In the genomic region with DNA sequence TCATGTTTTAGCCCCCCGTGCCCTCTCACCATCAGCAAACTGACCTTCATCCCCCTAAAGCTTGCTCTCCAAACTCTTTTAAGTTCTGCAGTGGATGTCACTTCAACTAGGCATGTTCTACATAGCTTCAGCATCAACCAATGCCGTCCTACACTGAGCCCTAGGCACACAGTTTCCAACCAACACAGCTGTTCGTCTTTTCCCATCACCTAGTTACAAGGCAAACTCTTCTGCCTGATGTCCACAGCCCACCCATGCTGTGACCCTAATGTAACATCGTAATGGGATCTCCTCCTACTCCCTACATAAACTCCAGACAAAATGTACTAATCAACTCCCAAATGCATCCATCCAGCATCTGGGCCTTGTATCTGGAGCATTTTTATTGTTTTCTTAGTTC, we compare ENCODE assay signal across 24 mouse cellular contexts.
DNase-seq lines count a peak whose midpoint lies in the region; ATAC-seq and TF ChIP-seq lines count a peak whose summit lies in the region.
"Had no signal": no experiment of that assay in that cellular context is flagged by ENCODE, and none has a peak within 500 bp of the region (broad histone marks: within the 10 kb centered on the region; RNA-seq: fewer than 3 reads in every experiment).

No protein-coding gene starts in this region.

- intact Hi-C loops in heart, adult 2 months (cut with DNase I): no loop called here

- no peak overlapping the region for H3K4me2 ChIP-seq in lung, embryonic 14.5 days
- H3K4me2 ChIP-seq in lung, postnatal 0 days (replicated peaks; ENCODE audit: low read depth, low read length): no peak overlapping the region
- H3K4me2 ChIP-seq: forebrain, embryonic 13.5 days; heart, embryonic 13.5 days; hindbrain, embryonic 12.5 days; hindbrain, embryonic 15.5 days had no signal

- peak; percentile 13 for DNase-seq in heart, embryonic 10.5 days (ENCODE audit: low spot score)
- DNase-seq in heart, adult 2 months: no peak
- peak; percentile 87 for DNase-seq in lung, embryonic 14.5 days
- DNase-seq in lung, adult 18-20 months: no peak
- DNase-seq in lung, postnatal 0 days (ENCODE audit: low spot score): peak; percentile 40
- no peak for DNase-seq in lung, adult 2 months
- no peak for DNase-seq in thymus, postnatal 25 days
- DNase-seq: adrenal gland, postnatal 10 days; adrenal gland, postnatal 36 days; B cell, adult 2 months; cerebellum, adult 18-20 months; cerebellum, adult 9-10 months; cerebellum, postnatal 14 days; gastrocnemius, postnatal 10 days; gastrocnemius, postnatal 36 days had no signal

- ATAC-seq in lung, embryonic 14.5 days (ENCODE audit: insufficient read depth): peak; percentile 93
- peak; percentile 71 for ATAC-seq in lung, postnatal 0 days
- ATAC-seq: forebrain, embryonic 13.5 days; forebrain, embryonic 16.5 days; Patski had no signal

- no peaks in the 10 kb centered on the region; the same call in 1 of the 2 replicates for H3K4me1 ChIP-seq in heart, embryonic 10.5 days
- H3K4me1 ChIP-seq in heart, adult 2 months (ENCODE audit: control insufficient read depth, insufficient read depth, low read length): peaks cover 1% of the 10 kb centered on the region
- 0 out of 2 replicates have a peak, but pooled peaks cover 3% of the 10 kb centered on the region for H3K4me1 ChIP-seq in lung, embryonic 14.5 days (ENCODE audit: insufficient read depth)
- no peaks in the 10 kb centered on the region for H3K4me1 ChIP-seq in lung, postnatal 0 days (ENCODE audit: insufficient read depth, low read depth, low read length)
- H3K4me1 ChIP-seq in lung, adult 2 months (ENCODE audit: control insufficient read depth, insufficient read depth, low read length): no peaks in the 10 kb centered on the region
- H3K4me1 ChIP-seq: forebrain, embryonic 13.5 days; hindbrain, embryonic 12.5 days; hindbrain, embryonic 15.5 days had no signal

- no peak for TF ChIP-seq EP300 in heart, adult 2 months (IDR thresholded peaks at IDR 0.05; ENCODE audit: insufficient read depth, low read depth, low read length)
- TF ChIP-seq EP300 in lung, postnatal 0 days (IDR thresholded peaks at IDR 0.05): no peak

- TF ChIP-seq POLR2A in heart, adult 2 months (IDR thresholded peaks at IDR 0.05; ENCODE audit: insufficient read depth, low read depth, low read length): no peak
- no peak for TF ChIP-seq POLR2A in lung, adult 2 months (IDR thresholded peaks at IDR 0.05; ENCODE audit: borderline replicate concordance, extremely low read depth, low read depth, low read length)

- no peak overlapping the region for H3K9ac ChIP-seq in heart, adult 2 months (ENCODE audit: low read depth, low read length)
- no peak overlapping the region for H3K9ac ChIP-seq in lung, embryonic 14.5 days
- no peak overlapping the region for H3K9ac ChIP-seq in lung, postnatal 0 days (replicated peaks; ENCODE audit: low read depth)
- H3K9ac ChIP-seq: forebrain, embryonic 13.5 days; heart, embryonic 13.5 days; hindbrain, embryonic 12.5 days; hindbrain, embryonic 15.5 days had no signal

- WGBS in heart, embryonic 10.5 days: 64% methylated on average over 4 of the region's 4 CpGs
- WGBS in heart, adult 2 months: 71% methylated on average over 4 of the region's 4 CpGs
- WGBS in lung, embryonic 14.5 days: 25% methylated on average over 4 of the region's 4 CpGs
- 43% methylated on average over 4 of the region's 4 CpGs for WGBS in lung, postnatal 0 days
- WGBS in lung, adult 2 months: 54% methylated on average over 4 of the region's 4 CpGs

- H3K4me3 ChIP-seq in heart, embryonic 10.5 days: no peak overlapping the region
- no peak overlapping the region for H3K4me3 ChIP-seq in heart, adult 2 months
- H3K4me3 ChIP-seq in lung, embryonic 14.5 days (ENCODE audit: low read depth, low read length): no peak overlapping the region
- H3K4me3 ChIP-seq in lung, postnatal 0 days (ENCODE audit: low read depth, low read length): no peak overlapping the region
- no peak overlapping the region for H3K4me3 ChIP-seq in lung, adult 2 months (replicated peaks; ENCODE audit: extremely low read depth, low read depth, low read length)
- H3K4me3 ChIP-seq: forebrain, embryonic 10.5 days; forebrain, embryonic 13.5 days; heart, embryonic 13.5 days; hindbrain, embryonic 12.5 days; hindbrain, embryonic 15.5 days had no signal

- H3K79me2 ChIP-seq in heart, adult 2 months (replicated peaks; ENCODE audit: control insufficient read depth, insufficient read depth, low read length): no peaks in the 10 kb centered on the region; the same call in 1 of the 2 replicates

- no peaks in the 10 kb centered on the region for H3K27me3 ChIP-seq in heart, embryonic 10.5 days (ENCODE audit: insufficient read depth, poor library complexity, severe bottlenecking)
- H3K27me3 ChIP-seq in heart, adult 2 months (ENCODE audit: control insufficient read depth, insufficient read depth, low read length): no peaks in the 10 kb centered on the region
- H3K27me3 ChIP-seq in lung, embryonic 14.5 days (ENCODE audit: insufficient read depth, low read length): no peaks in the 10 kb centered on the region
- no peaks in the 10 kb centered on the region for H3K27me3 ChIP-seq in lung, postnatal 0 days (replicated peaks; ENCODE audit: insufficient read depth, low read length)
- H3K27me3 ChIP-seq: CH12.LX; forebrain, embryonic 13.5 days; heart, embryonic 13.5 days; hindbrain, embryonic 12.5 days; hindbrain, embryonic 15.5 days; Patski had no signal

- no peak for TF ChIP-seq CTCF in heart, adult 2 months (IDR thresholded peaks at IDR 0.05)
- TF ChIP-seq CTCF in lung, embryonic 14.5 days (IDR thresholded peaks at IDR 0.05; ENCODE audit: low read depth): no peak
- TF ChIP-seq CTCF in lung, postnatal 0 days (IDR thresholded peaks at IDR 0.05): no peak
- TF ChIP-seq CTCF in lung, adult 2 months (IDR thresholded peaks at IDR 0.05; ENCODE audit: insufficient read depth, low read length): no peak

- H3K9me3 ChIP-seq in heart, embryonic 10.5 days: no peaks in the 10 kb centered on the region
- H3K9me3 ChIP-seq in lung, embryonic 14.5 days (ENCODE audit: low read depth, low read length): no peaks in the 10 kb centered on the region
- H3K9me3 ChIP-seq in lung, postnatal 0 days (ENCODE audit: low read length): no peaks in the 10 kb centered on the region
- H3K9me3 ChIP-seq: forebrain, embryonic 10.5 days; forebrain, embryonic 13.5 days; G1E; heart, embryonic 13.5 days; hindbrain, embryonic 12.5 days; hindbrain, embryonic 15.5 days had no signal

- H3K36me3 ChIP-seq in heart, embryonic 10.5 days: no peaks in the 10 kb centered on the region
- H3K36me3 ChIP-seq in heart, adult 2 months (ENCODE audit: control insufficient read depth, insufficient read depth, low read length): no peaks in the 10 kb centered on the region
- no peaks in the 10 kb centered on the region for H3K36me3 ChIP-seq in lung, embryonic 14.5 days (ENCODE audit: insufficient read depth)
- no peaks in the 10 kb centered on the region for H3K36me3 ChIP-seq in lung, postnatal 0 days (ENCODE audit: insufficient read depth, low read length)
- H3K36me3 ChIP-seq: forebrain, embryonic 10.5 days; G1E; heart, embryonic 13.5 days; hindbrain, embryonic 12.5 days; hindbrain, embryonic 15.5 days had no signal

- no peak overlapping the region for H3K27ac ChIP-seq in heart, embryonic 10.5 days
- H3K27ac ChIP-seq in heart, adult 2 months: no peak overlapping the region
- H3K27ac ChIP-seq in lung, embryonic 14.5 days (ENCODE audit: low read depth): peak overlapping the region; percentile 40
- no peak overlapping the region for H3K27ac ChIP-seq in lung, postnatal 0 days (ENCODE audit: low read length)
- H3K27ac ChIP-seq: forebrain, embryonic 10.5 days; forebrain, embryonic 13.5 days; heart, embryonic 13.5 days; hindbrain, embryonic 12.5 days; hindbrain, embryonic 15.5 days had no signal

Comparison
In these comparisons a context has a peak if more than half of its experiments do, and no peak if none do; other contexts are left out.
1. DNase-seq: peak in heart, embryonic 10.5 days (single experiment), lung, embryonic 14.5 days (single experiment) and lung, postnatal 0 days (single experiment); none in heart, adult 2 months (0 of 2), lung, adult 18-20 months (0 of 2), lung, adult 2 months (single experiment) and thymus, postnatal 25 days (single experiment).